Mouse (Mus musculus) forelimb bud, embryonic 11.5 days (tissue): Measurements from ENCODE around the gene Pou2f3.

Source experiments
- DNase-seq: peaks from one replicate; pipeline ENCODE4 v3.0.0-alpha.2; 2012; ENCODE audit warnings: low read depth, low spot score

Gene Pou2f3

GRCm38 (mm10) chr9:43210190-43210682, at the start of gene Pou2f3:
TSS of gene Pou2f3 (minus strand) at chr9:43210369.
- DNase-seq = no peak

- peak; percentile 87 for DNase-seq
Observed at GRCm38 (mm10) chr9:43253271-43253681, 43.1 kb upstream of the Pou2f3 start.

- DNase-seq = peak; percentile 93
Observed at GRCm38 (mm10) chr9:43252790-43253189, 42.6 kb upstream of the Pou2f3 start.

- DNase-seq = no peak
Observed at GRCm38 (mm10) chr9:43251786-43252185, 41.6 kb upstream of the Pou2f3 start.

GRCm38 (mm10) chr9:43246738-43247180, 36.6 kb upstream of the Pou2f3 start:
- no peak for DNase-seq

- no peak for DNase-seq
Observed at GRCm38 (mm10) chr9:43245801-43246570, 35.8 kb upstream of the Pou2f3 start.

GRCm38 (mm10) chr9:43242432-43242831, 32.3 kb upstream of the Pou2f3 start:
- DNase-seq = no peak

- no peak for DNase-seq
Observed at GRCm38 (mm10) chr9:43241970-43242369, 31.8 kb upstream of the Pou2f3 start.

- DNase-seq = no peak
Observed at GRCm38 (mm10) chr9:43241291-43241690, 31.1 kb upstream of the Pou2f3 start.

GRCm38 (mm10) chr9:43240594-43240900, 30.4 kb upstream of the Pou2f3 start:
- no peak for DNase-seq

GRCm38 (mm10) chr9:43239712-43240593, 29.8 kb upstream of the Pou2f3 start, which contains the start of gene Oaf:
TSS of gene Oaf (minus strand) at chr9:43239911.
- peak; percentile 93 for DNase-seq

- DNase-seq = no peak
Observed at GRCm38 (mm10) chr9:43238631-43239545, 28.7 kb upstream of the Pou2f3 start.

- DNase-seq = no peak
Observed at GRCm38 (mm10) chr9:43238167-43238566, 28.0 kb upstream of the Pou2f3 start.

GRCm38 (mm10) chr9:43237111-43237775, 27.1 kb upstream of the Pou2f3 start:
- DNase-seq = no peak

- DNase-seq = no peak
Observed at GRCm38 (mm10) chr9:43236576-43236975, 26.4 kb upstream of the Pou2f3 start.

GRCm38 (mm10) chr9:43236106-43236505, 25.9 kb upstream of the Pou2f3 start:
- DNase-seq = no peak

GRCm38 (mm10) chr9:43235336-43235735, 25.2 kb upstream of the Pou2f3 start:
- DNase-seq = no peak

GRCm38 (mm10) chr9:43234496-43234895, 24.3 kb upstream of the Pou2f3 start:
- no peak for DNase-seq

- DNase-seq = no peak
Observed at GRCm38 (mm10) chr9:43233515-43233914, 23.3 kb upstream of the Pou2f3 start.

- no peak for DNase-seq
Observed at GRCm38 (mm10) chr9:43233044-43233443, 22.9 kb upstream of the Pou2f3 start.

- DNase-seq = no peak
Observed at GRCm38 (mm10) chr9:43232286-43232685, 22.1 kb upstream of the Pou2f3 start.
